Mouse (Mus musculus) stomach, embryonic 16.5 days (tissue): ENCODE measurements around the gene C330021F23Rik. TPM values are rescaled to one million over a fixed set of nuclear protein-coding genes. Genes with fewer than 3 reads are reported as not detected.
"Not testable (repeated sequence)": the region's sequence is repeated elsewhere in the genome, so short reads cannot be mapped to it uniquely, and the experiment has no call there.

Experiments used
- ATAC-seq: fragments of 200-750 bp; cut with Nextera tagmentation; 2 replicates; pipeline ENCODE4 v1.8.0; 2017; ENCODE audit warnings: moderate number of reproducible peaks, moderate TSS enrichment; ENCODE audit not compliant: insufficient read depth, low FRiP score
- H3K27ac ChIP-seq: fragments of 300-500 bp; sonication (generic); 2 replicates; pipeline ENCODE4 v1.5.1; 2014; ENCODE audit warnings: low read length
- H3K27me3 ChIP-seq: fragments of 300-500 bp; sonication (generic); 2 replicates; pipeline ENCODE4 v1.6.1; 2014; ENCODE audit warnings: low read length, control low read depth, mixed read lengths; ENCODE audit not compliant: control insufficient read depth, insufficient read depth
- H3K36me3 ChIP-seq: fragments of 300-500 bp; sonication (generic); 2 replicates; pipeline ENCODE4 v1.6.1; 2014; ENCODE audit warnings: low read length; ENCODE audit not compliant: control insufficient read depth, insufficient read depth
- H3K4me1 ChIP-seq: fragments of 300-500 bp; sonication (generic); 2 replicates; pipeline ENCODE4 v1.6.1; 2014; ENCODE audit warnings: low read length, control low read depth, mixed read lengths; ENCODE audit not compliant: control insufficient read depth, insufficient read depth
- H3K4me2 ChIP-seq: fragments of 300-500 bp; sonication (generic); 2 replicates; pipeline ENCODE4 v1.6.1; 2014; ENCODE audit warnings: low read depth, low read length, mixed read lengths
- H3K4me3 ChIP-seq: fragments of 300-500 bp; sonication (generic); replicated peaks from 2 replicates; pipeline ENCODE4 v1.5.1; 2014; ENCODE audit warnings: mild to moderate bottlenecking, low read length
- H3K9ac ChIP-seq: fragments of 300-500 bp; sonication (generic); 2 replicates; pipeline ENCODE4 v1.6.1; 2014; ENCODE audit warnings: low read length
- H3K9me3 ChIP-seq: fragments of 300-500 bp; sonication (generic); replicated peaks from 2 replicates; pipeline ENCODE4 v1.6.1; 2016; ENCODE audit warnings: low read length, control low read depth; ENCODE audit not compliant: control insufficient read depth
- WGBS: fragments of 180-500 bp; shearing (Covaris S2); extraction: QIAGEN DNeasy Blood & Tissue Kit; methylation state at CpG from one replicate; pipeline ENCODE4 v1.1.7; 2014; 5-methylcytosine and 5-hydroxymethylcytosine counted together
- polyA plus RNA-seq: library from polyadenylated mRNA; unstranded; fragments of >200 nt; fragmentation: Nextera tagmentation; extraction: Ambion mirVana; gene quantifications from 2 replicates; pipeline ENCODE4 v1.2.1, GENCODE M21; 2015

C330021F23Rik gene
- polyA plus RNA-seq, 1 experiment from 2014 or later: 1.1 TPM

GRCm38 (mm10) chr8:3546511-3546910 lies 21.3 kb upstream of the C330021F23Rik start:
- no peak overlapping the region for H3K4me3 ChIP-seq
- H3K9me3 ChIP-seq: no peaks in the 10 kb centered on the region
- no peaks in the 10 kb centered on the region for H3K4me1 ChIP-seq
- peaks cover 10% of the 10 kb centered on the region for H3K36me3 ChIP-seq
- no peaks in the 10 kb centered on the region for H3K27me3 ChIP-seq
- no peak overlapping the region for H3K4me2 ChIP-seq
- 88% methylated on average over 2 of the region's 2 CpGs for WGBS
- no peak overlapping the region for H3K27ac ChIP-seq
- ATAC-seq: no peak
- H3K9ac ChIP-seq: no peak overlapping the region

- Histone ChIP-seq H3K9me3 (no peaks in the 10 kb centered on the region), H3K4me3 (no peak overlapping the region), H3K4me2 (no peak overlapping the region), H3K27ac (no peak overlapping the region), H3K36me3 (no peaks in the 10 kb centered on the region), H3K9ac (no peak overlapping the region), H3K27me3 (no peaks in the 10 kb centered on the region), H3K4me1 (no peaks in the 10 kb centered on the region)
- 91% methylated on average over 1 of the region's 1 CpGs for WGBS
- no peak for ATAC-seq
Measured at GRCm38 (mm10) chr8:3552240-3552639, 15.6 kb upstream of the C330021F23Rik start.

GRCm38 (mm10) chr8:3556114-3556513 lies 11.7 kb upstream of the C330021F23Rik start:
- Histone ChIP-seq H3K4me3 (no peak overlapping the region), H3K36me3 (no peaks in the 10 kb centered on the region), H3K4me2 (no peak overlapping the region), H3K9me3 (no peaks in the 10 kb centered on the region), H3K4me1 (no peaks in the 10 kb centered on the region), H3K27ac (no peak overlapping the region), H3K27me3 (no peaks in the 10 kb centered on the region), H3K9ac (no peak overlapping the region)
- WGBS: 65% methylated on average over 4 of the region's 4 CpGs
- ATAC-seq: peak; percentile 84

- H3K9me3 ChIP-seq: no peaks in the 10 kb centered on the region
- no peak overlapping the region for H3K9ac ChIP-seq
- H3K4me2 ChIP-seq: peak overlapping the region; percentile 34
- no peaks in the 10 kb centered on the region for H3K27me3 ChIP-seq
- H3K27ac ChIP-seq: no peak overlapping the region
- no peaks in the 10 kb centered on the region for H3K4me1 ChIP-seq
- H3K4me3 ChIP-seq: peak overlapping the region; percentile 13
- 9% methylated on average over 7 of the region's 7 CpGs for WGBS
- H3K36me3 ChIP-seq: no peaks in the 10 kb centered on the region
- no peak for ATAC-seq
Measured at GRCm38 (mm10) chr8:3568378-3568777, 588 bp downstream of the C330021F23Rik start.

- Histone ChIP-seq H3K27me3 (no peaks in the 10 kb centered on the region), H3K9ac (no peak overlapping the region), H3K36me3 (no peaks in the 10 kb centered on the region), H3K4me1 (no peaks in the 10 kb centered on the region), H3K27ac (no peak overlapping the region), H3K9me3 (no peaks in the 10 kb centered on the region), H3K4me3 (no peak overlapping the region), H3K4me2 (no peak overlapping the region)
- ATAC-seq: no peak
- WGBS: 70% methylated on average over 5 of the region's 5 CpGs
Measured at GRCm38 (mm10) chr8:3569784-3570183, 2.0 kb downstream of the C330021F23Rik start.

- ATAC-seq: no peak
- Histone ChIP-seq H3K27me3 (no peaks in the 10 kb centered on the region), H3K27ac (no peak overlapping the region), H3K4me3 (no peak overlapping the region), H3K36me3 (no peaks in the 10 kb centered on the region), H3K9me3 (no peaks in the 10 kb centered on the region), H3K4me2 (no peak overlapping the region), H3K9ac (no peak overlapping the region), H3K4me1 (no peaks in the 10 kb centered on the region)
- 89% methylated on average over 3 of the region's 3 CpGs for WGBS
Measured at GRCm38 (mm10) chr8:3574546-3574945, 6.8 kb downstream of the C330021F23Rik start.

- no peaks in the 10 kb centered on the region for H3K9me3 ChIP-seq
- no peak overlapping the region for H3K9ac ChIP-seq
- H3K4me3 ChIP-seq: no peak overlapping the region
- no peaks in the 10 kb centered on the region for H3K4me1 ChIP-seq
- H3K27ac ChIP-seq: no peak overlapping the region
- H3K4me2 ChIP-seq: no peak overlapping the region
- no peaks in the 10 kb centered on the region for H3K27me3 ChIP-seq
- no peak for ATAC-seq
- no peaks in the 10 kb centered on the region for H3K36me3 ChIP-seq
- 69% methylated on average over 15 of the region's 15 CpGs for WGBS
Measured at GRCm38 (mm10) chr8:3576211-3576960, 8.6 kb downstream of the C330021F23Rik start.

GRCm38 (mm10) chr8:3579390-3580364 lies 11.9 kb downstream of the C330021F23Rik start:
- H3K9ac ChIP-seq: no peak overlapping the region
- 66% methylated on average over 9 of the region's 9 CpGs for WGBS
- no peaks in the 10 kb centered on the region for H3K27me3 ChIP-seq
- H3K4me1 ChIP-seq: no peaks in the 10 kb centered on the region
- H3K9me3 ChIP-seq: no peaks in the 10 kb centered on the region
- peak overlapping the region; percentile 38 for H3K27ac ChIP-seq
- H3K36me3 ChIP-seq: no peaks in the 10 kb centered on the region
- no peak overlapping the region for H3K4me2 ChIP-seq
- no peak overlapping the region for H3K4me3 ChIP-seq
- peak; percentile 63 for ATAC-seq

GRCm38 (mm10) chr8:3581961-3582360 lies 14.2 kb downstream of the C330021F23Rik start:
- H3K4me2 ChIP-seq, H3K9me3 ChIP-seq, H3K4me1 ChIP-seq, ATAC-seq, H3K4me3 ChIP-seq, H3K27me3 ChIP-seq, H3K27ac ChIP-seq, H3K36me3 ChIP-seq, H3K9ac ChIP-seq: not testable (repeated sequence)
- WGBS: 81% methylated on average over 1 of the region's 3 CpGs
